Mouse (Mus musculus) E14TG2a.4 (cell line): ENCODE results near the gene Clec5a.
"Not testable (repeated sequence)": the region's sequence is repeated elsewhere in the genome, so short reads cannot be mapped to it uniquely, and the experiment has no call there.

Source experiments
- H3K27me3 ChIP-seq: 2 replicates; pipeline ENCODE4 v1.6.1; 2014; ENCODE audit warnings: low read length, control low read depth; ENCODE audit not compliant: insufficient read depth
- H3K36me3 ChIP-seq: 2 replicates; pipeline ENCODE4 v1.6.1; 2014; ENCODE audit warnings: low read length, control low read depth; ENCODE audit not compliant: insufficient read depth
- H3K4me1 ChIP-seq: replicated peaks from 2 replicates; pipeline ENCODE4 v1.6.1; 2014; ENCODE audit warnings: low read depth, low read length, control low read depth
- H3K4me3 ChIP-seq: replicated peaks from 2 replicates; pipeline ENCODE4 v1.5.1; 2014; ENCODE audit warnings: mild to moderate bottlenecking, low read length
- H3K9me3 ChIP-seq: 2 replicates; pipeline ENCODE4 v1.6.1; 2014; ENCODE audit warnings: low read length, control low read depth
- CTCF ChIP-seq: conservative IDR thresholded peaks from 2 replicates; pipeline ENCODE4 v1.5.1; 2014; ENCODE audit warnings: low read length
- NANOG ChIP-seq: IDR thresholded peaks from 2 replicates; pipeline ENCODE4 v1.6.1; 2014; ENCODE audit warnings: borderline replicate concordance, low read length, mixed read lengths
- POU5F1 ChIP-seq: IDR thresholded peaks from 2 replicates; pipeline ENCODE4 v1.6.1; 2014; ENCODE audit warnings: low read length, borderline replicate concordance

Gene Clec5a

GRCm38 (mm10) chr6:40585645-40586044 lies at the start of gene Clec5a:
Gene Clec5a, minus strand, starts transcription at chr6:40585821.
- no peaks in the 10 kb centered on the region for H3K9me3 ChIP-seq
- no peak within 1 kb of the TSS for H3K4me3 ChIP-seq
- TF ChIP-seq CTCF = no peak
- TF ChIP-seq POU5F1 = no peak
- TF ChIP-seq NANOG = no peak
- no peaks in the 10 kb centered on the region for H3K27me3 ChIP-seq
- H3K4me1 ChIP-seq = no peaks in the 10 kb centered on the region
- no peaks in the 10 kb centered on the region for H3K36me3 ChIP-seq

- Histone ChIP-seq H3K4me1 (no peaks in the 10 kb centered on the region), H3K27me3 (no peaks in the 10 kb centered on the region), H3K4me3 (no peak overlapping the region), H3K36me3 (no peaks in the 10 kb centered on the region), H3K9me3 (no peaks in the 10 kb centered on the region)
- TF ChIP-seq POU5F1 (no peak), NANOG (no peak), CTCF (no peak)
These were observed 49.0 kb upstream of the Clec5a start for GRCm38 (mm10) chr6:40634640-40635071.

DNA sequence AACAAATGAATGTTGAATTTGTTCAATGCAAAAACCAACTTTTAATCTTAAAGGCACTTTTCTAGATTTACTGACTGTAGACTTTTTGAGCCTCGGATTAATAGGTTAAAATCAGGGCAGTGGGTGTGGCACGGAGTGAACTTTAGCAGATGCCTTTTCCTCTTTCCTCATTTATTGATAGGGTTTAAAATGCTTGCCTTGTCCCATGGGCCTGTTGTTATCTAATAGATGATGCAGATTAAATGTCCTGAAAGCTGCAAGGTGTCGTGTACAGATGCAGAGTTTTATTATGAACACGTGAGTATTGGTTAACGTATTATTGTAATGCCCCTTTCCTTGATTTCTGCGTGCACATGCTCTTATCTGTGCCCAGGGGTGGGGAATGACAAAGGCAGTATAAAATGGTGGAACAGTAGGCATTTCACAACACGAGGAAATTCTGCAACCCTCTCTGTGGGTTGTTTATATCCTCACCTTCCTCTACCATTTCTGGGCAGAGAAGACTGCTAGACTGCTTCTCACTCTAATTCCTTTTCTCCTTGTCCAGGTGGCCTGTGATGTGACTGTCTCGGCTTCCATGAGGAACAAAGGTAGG lies 42.9 kb upstream of the Clec5a start, which contains the start of gene Mgam:
Gene Mgam, plus strand, starts transcription at position 426 of the 595 bp plus-strand sequence.
- H3K4me3 ChIP-seq = no peak within 1 kb of the TSS
- H3K36me3 ChIP-seq = no peaks in the 10 kb centered on the region
- no peaks in the 10 kb centered on the region for H3K27me3 ChIP-seq
- no peaks in the 10 kb centered on the region for H3K9me3 ChIP-seq
- H3K4me1 ChIP-seq = no peaks in the 10 kb centered on the region
- no peak for TF ChIP-seq NANOG
- TF ChIP-seq POU5F1 = no peak
- no peak for TF ChIP-seq CTCF

DNA sequence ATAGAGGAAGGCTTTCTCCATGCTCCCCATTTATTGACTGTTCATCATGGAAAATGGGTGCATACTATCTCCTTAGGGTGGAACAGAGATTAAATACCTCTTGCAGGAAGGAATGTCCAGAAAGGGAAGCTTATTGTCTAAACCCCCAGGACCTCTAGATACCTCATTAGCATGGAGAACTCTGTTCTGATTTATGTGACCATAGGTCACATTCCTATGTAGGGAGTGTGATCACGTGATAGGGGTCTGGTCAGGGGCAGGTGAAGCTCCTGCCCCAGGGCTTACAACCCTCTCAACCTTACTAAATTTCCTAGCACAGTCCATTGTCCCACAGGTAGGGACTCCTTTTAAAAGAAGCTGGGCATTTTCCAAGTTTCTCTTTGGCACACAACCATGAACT lies 40.5 kb upstream of the Clec5a start:
- Histone ChIP-seq H3K4me3 (no peak overlapping the region), H3K36me3 (no peaks in the 10 kb centered on the region), H3K27me3 (no peaks in the 10 kb centered on the region), H3K9me3 (no peaks in the 10 kb centered on the region), H3K4me1 (no peaks in the 10 kb centered on the region)
- no peak for TF ChIP-seq NANOG
- no peak for TF ChIP-seq CTCF

- H3K27me3 ChIP-seq = no peaks in the 10 kb centered on the region
- H3K9me3 ChIP-seq = no peaks in the 10 kb centered on the region
- no peaks in the 10 kb centered on the region for H3K4me1 ChIP-seq
- no peaks in the 10 kb centered on the region for H3K36me3 ChIP-seq
- H3K4me3 ChIP-seq = no peak overlapping the region
- TF ChIP-seq CTCF (peak; percentile 70), POU5F1 (no peak), NANOG (no peak)
These were observed 32.3 kb upstream of the Clec5a start for GRCm38 (mm10) chr6:40617965-40618364.

DNA sequence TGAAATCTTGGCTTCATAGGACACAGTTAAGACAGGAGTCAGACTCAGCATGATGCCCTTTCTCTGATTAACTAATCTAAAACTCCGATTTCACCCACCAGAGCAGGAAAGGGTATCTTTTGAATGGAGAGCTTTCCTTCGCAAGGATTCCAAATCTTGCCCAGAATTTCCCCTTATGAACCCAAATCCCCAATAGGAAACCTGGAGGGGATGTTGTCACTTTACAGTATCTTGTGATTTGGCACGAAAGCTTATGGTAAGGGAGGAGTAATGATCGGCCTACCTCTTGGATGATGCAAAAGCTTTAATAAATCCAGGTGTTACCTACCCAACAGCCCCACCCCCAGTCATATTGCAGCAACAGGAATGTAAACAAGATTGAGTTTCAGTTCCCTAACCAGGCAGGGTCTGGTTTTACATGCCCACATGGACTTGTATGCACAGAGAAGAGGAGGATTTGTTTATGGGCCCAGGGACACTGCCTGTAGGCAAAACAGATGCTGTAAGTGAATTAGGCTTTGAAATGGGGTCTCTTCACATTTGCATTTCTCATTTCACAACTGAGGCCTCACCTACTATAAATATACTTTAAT lies 27.7 kb upstream of the Clec5a start, which contains the start of gene Tas2r138:
Gene Tas2r138, minus strand, starts transcription at position 51 of the 593 bp plus-strand sequence.
- no peaks in the 10 kb centered on the region for H3K36me3 ChIP-seq
- H3K27me3 ChIP-seq = no peaks in the 10 kb centered on the region; the same call in 1 of the 2 replicates
- H3K4me1 ChIP-seq = no peaks in the 10 kb centered on the region
- TF ChIP-seq NANOG = no peak
- no peak for TF ChIP-seq POU5F1
- TF ChIP-seq CTCF = no peak
- no peaks in the 10 kb centered on the region for H3K9me3 ChIP-seq
- H3K4me3 ChIP-seq = no peak within 1 kb of the TSS

- no peaks in the 10 kb centered on the region; the same call in 1 of the 2 replicates for H3K27me3 ChIP-seq
- TF ChIP-seq POU5F1 = no peak
- TF ChIP-seq CTCF = no peak
- TF ChIP-seq NANOG = no peak
- H3K36me3 ChIP-seq = no peaks in the 10 kb centered on the region
- H3K9me3 ChIP-seq = no peaks in the 10 kb centered on the region
- H3K4me3 ChIP-seq = no peak overlapping the region
- no peaks in the 10 kb centered on the region for H3K4me1 ChIP-seq
These were observed 24.6 kb upstream of the Clec5a start for GRCm38 (mm10) chr6:40610244-40610643.

DNA sequence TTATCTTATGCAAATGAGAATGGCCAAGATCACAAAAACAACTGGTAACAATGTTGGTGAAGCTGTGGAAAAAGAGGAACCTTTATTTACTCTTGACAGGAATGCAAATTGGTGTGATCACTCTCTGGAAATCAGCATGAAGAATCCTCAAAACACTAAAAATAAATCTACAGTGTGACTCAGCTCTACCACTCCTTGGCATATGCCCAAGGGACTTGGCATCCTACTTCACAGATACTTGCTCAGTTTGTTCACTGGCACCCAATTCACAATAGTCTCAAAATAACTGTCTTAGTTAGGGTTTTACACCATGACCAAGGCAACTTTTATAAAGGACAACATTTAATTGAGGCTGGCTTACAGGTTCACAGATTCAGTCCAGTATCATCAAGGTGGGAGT lies 21.8 kb upstream of the Clec5a start:
- no peak overlapping the region for H3K4me3 ChIP-seq
- H3K9me3 ChIP-seq = no peaks in the 10 kb centered on the region
- no peak for TF ChIP-seq NANOG
- TF ChIP-seq POU5F1 = no peak
- TF ChIP-seq CTCF = no peak
- H3K27me3 ChIP-seq = no peaks in the 10 kb centered on the region
- no peaks in the 10 kb centered on the region for H3K4me1 ChIP-seq
- no peaks in the 10 kb centered on the region for H3K36me3 ChIP-seq

DNA sequence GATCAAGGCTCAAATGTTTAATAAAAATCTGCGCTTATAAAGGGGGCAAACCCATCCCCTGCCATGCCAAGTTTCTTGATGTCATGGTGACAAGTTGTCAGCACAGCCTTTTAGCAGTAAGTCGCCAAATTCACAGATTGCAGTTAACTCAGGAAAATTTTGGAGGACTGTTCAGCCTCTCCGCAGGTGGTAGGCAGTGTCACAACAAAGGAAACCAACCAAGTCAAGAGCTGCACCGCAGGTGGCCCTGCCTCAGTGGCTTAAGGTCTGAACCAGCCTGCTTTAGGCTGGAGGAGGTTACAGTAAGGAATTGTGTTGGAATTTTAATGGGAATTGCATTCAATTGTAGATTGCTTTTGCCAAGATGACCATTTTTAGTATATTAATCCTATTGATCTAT lies 12.9 kb upstream of the Clec5a start:
- not testable (repeated sequence) for H3K36me3 ChIP-seq, H3K9me3 ChIP-seq, H3K4me3 ChIP-seq, H3K27me3 ChIP-seq, H3K4me1 ChIP-seq
